Mouse (Mus musculus) testis, postnatal 10 days (tissue): ENCODE results near the gene Pcdh15.

Experiments used
- DNase-seq: peaks from one replicate; pipeline ENCODE4 v3.0.0; 2021; ENCODE audit warnings: low spot score

Pcdh15 gene

DNA sequence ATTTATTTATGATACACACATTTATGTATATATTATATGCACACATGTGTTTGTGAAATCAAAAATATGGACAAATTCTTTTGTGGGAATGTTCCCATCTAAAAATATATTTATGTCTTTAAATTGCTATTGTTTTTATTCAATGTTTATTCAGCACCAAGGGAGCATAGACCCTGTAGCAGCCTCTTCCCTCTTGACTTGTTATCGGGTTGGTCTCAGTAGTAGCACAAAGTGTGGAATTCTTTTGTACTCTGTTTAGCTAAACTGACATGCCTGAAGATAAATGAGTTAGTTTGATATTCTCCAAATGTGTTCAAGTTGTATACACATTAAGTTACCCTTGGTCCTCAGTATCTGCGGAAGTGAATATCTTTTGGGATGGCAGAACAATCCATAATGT is 848.7 kb downstream of the Pcdh15 start:
- no peak for DNase-seq

- no peak for DNase-seq
Observed at GRCm38 (mm10) chr10:73953362-73953761, 854.2 kb downstream of the Pcdh15 start.

DNA sequence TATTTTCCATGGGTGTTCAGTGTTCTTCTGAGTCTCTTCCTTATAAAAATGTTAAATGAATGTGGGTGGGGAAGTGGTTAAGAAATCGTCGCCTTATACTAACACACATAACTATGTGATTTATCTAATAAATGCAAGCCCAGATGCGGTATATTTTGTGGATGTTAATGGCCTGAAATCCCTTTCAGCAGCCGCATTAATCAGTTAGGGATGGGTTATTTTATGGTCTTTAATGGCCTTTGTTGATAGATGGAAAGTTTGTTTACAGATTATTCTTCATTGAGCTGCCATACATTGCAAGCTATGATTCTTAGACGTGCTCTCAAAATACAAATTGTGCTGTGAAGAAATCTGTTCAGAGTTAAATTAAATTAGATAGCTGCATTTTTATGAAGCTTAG is 884.9 kb downstream of the Pcdh15 start:
- no peak for DNase-seq

DNA sequence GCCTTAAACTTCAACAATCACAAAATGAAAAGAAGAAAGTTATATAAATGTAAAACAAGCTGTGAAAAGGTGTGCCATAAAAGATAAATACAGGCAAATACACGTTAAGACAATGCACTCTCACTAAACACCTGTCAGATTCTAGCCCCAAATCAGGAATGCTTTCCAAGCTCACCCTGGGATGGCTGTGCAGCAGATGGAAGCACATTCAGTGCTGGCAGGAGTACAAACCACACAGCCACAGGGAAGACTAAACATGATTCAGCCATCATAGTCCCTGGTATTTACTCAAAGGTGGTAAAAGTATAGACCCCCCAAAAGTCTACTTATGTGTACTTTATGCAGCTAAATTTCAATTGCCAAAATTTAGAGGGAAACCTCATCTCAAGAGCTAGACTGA is 909.7 kb downstream of the Pcdh15 start:
- no peak for DNase-seq

- no peak for DNase-seq
Observed at GRCm38 (mm10) chr10:74023091-74023490, 923.9 kb downstream of the Pcdh15 start.

DNA sequence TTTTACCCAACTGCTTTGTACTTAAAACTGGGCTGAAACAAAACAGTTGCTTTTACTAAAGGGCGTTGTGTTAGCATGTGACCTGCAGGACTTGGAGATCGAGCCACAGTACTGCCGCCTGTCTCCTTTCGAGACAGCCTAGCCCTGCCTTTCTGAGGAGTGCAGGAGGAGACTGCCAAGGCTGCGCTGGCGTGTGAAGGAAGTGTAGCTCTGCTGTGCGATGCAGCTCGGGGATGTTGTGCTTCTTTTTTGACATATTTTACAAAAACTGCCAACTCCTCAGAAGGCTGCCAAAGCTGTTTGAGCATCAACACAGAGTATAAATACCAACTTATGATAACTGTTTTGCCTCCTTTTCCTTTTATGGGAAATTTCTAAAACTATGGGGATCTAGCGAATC is 953.9 kb downstream of the Pcdh15 start:
- no peak for DNase-seq

DNA sequence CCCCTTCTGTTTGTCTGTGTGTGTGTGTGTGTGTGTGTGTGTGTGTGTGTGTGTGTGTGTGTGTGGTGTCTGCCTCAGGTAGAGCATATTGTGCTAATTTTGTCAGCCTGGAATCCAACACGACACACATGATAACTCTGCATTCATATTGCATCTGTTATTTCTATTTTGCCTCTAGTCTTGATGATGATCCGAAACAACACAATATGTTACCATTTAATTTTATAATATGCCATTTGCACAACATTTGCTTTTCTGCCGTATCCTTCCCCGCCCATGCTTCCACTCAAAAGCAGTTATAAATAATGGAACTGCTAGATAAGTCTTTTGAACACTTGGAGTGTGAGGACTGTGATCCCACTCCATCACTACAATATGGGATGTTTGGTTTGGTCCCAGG is 987.5 kb downstream of the Pcdh15 start:
- no peak for DNase-seq

GRCm38 (mm10) chr10:74098296-74098695 is 999.2 kb downstream of the Pcdh15 start:
- no peak for DNase-seq

DNA sequence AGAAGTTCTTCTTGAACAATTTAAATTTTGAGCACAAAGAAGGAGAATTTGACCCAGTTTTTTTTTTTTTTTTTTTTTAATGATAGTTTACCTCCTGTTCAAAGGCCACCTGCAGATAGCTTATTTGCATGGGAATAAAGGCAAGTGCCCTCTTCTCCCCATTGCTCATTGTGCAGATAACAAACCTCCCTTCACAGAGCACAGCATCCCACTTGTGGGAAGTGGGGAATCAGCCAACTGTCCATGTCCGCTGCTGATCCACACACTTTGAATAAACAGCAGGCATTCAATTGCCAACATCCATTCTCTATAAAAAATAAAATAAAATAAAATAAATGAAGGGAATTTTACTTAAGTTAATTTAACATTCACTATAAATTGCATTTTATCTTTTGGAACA is 1015.0 kb downstream of the Pcdh15 start:
- DNase-seq: no peak

DNA sequence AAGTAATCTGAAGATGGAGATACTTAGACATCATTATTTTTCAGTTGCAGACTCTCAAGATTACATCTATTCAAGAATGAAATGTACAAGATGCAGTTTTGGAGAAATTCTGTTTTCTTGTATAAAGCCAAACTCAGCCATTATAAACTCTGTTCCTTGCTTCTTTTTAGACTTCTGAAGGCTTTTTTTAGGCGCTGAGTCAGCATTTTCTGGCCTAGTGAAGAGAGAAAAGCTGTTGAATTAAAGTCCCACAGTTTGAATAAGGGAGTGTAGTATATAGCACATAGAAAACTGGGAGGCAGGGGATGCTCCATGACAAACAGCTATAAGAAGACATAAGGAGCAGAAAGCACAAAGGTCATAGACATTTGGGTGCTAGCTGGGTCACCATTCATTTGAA is 1017.7 kb downstream of the Pcdh15 start:
- DNase-seq: no peak

GRCm38 (mm10) chr10:74123421-74123820 is 1024.3 kb downstream of the Pcdh15 start:
- no peak for DNase-seq

- DNase-seq: no peak
Observed at GRCm38 (mm10) chr10:74129192-74129591, 1030.0 kb downstream of the Pcdh15 start.

GRCm38 (mm10) chr10:74129665-74130064 is 1030.5 kb downstream of the Pcdh15 start:
- DNase-seq: no peak

- DNase-seq: no peak
Observed at GRCm38 (mm10) chr10:74130805-74131204, 1031.7 kb downstream of the Pcdh15 start.

DNA sequence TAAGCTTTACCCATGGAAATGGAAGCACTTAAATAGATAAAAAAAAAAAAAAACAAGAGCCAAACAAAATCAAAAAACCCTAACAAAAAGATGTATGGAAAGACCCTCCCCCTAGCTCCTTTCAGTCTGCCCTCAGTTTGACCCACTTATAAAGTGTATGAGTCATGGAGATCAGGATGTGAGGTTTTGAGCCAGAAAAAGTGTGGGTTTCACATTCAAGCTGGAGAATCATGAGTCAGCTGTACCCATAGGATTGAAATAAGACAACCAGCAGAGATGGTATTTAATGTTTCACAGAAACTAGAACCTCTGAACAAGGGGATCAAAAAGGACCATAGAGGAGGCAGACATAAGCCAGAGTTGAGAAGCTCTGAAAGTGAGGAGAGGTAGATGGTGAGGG is 1048.8 kb downstream of the Pcdh15 start:
- DNase-seq: no peak

DNA sequence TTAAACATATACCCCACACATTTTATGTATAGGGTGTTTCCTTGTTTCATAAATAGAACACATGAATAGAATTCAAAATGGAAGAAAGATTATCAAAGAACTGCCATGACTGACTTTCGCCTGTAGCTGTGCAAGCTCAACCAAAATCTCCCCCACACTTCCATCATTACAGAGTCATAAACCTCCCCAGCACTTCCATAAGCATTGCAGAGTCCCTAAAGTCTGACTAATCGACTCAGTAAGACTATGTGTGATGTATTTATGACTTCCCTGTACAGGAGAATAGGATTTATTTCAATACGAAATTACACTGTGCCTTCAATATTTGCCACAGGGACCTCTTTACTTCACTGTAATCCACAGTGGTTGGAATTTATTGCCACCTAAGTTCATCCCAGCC is 1082.8 kb downstream of the Pcdh15 start:
- DNase-seq: no peak

DNA sequence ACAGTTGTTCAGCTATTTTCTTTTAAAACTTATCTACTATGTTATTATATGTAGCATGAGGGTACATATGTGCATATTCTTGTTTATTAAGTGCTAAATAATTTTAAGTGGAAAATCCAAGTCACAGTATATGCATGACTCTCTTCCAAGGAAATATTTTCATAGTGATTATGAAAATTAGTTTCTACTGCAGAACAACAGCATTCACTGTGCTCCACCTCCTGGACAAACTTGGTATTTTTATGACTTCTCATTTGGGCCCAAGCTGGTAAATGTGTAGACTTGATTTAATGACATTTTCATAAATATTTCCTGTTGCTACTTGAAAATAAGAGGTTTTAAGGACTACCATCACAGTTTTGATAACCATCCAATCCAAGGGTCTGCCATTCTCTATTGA is 1104.5 kb downstream of the Pcdh15 start:
- DNase-seq: no peak

- no peak for DNase-seq
Observed at GRCm38 (mm10) chr10:74217268-74217667, 1118.1 kb downstream of the Pcdh15 start.

DNA sequence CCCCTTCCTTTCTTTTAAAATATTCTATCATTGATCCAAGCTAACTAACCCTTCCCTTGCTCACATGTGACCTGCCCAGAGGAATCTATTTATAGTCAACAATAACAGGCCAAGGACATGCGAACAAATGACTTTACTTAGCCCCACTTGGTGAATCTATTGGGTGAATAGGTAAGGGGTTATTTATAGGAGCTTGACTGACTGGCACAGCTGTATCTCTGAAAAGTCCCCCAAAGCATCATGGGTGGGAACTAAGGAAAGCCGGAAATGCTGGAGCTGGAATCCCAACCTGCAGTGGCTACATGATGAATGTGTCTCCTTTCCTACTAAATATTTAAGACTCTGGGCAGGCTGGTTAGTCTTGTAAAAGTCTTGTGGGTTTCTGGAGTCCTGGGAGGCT is 1121.3 kb downstream of the Pcdh15 start:
- DNase-seq: no peak

DNA sequence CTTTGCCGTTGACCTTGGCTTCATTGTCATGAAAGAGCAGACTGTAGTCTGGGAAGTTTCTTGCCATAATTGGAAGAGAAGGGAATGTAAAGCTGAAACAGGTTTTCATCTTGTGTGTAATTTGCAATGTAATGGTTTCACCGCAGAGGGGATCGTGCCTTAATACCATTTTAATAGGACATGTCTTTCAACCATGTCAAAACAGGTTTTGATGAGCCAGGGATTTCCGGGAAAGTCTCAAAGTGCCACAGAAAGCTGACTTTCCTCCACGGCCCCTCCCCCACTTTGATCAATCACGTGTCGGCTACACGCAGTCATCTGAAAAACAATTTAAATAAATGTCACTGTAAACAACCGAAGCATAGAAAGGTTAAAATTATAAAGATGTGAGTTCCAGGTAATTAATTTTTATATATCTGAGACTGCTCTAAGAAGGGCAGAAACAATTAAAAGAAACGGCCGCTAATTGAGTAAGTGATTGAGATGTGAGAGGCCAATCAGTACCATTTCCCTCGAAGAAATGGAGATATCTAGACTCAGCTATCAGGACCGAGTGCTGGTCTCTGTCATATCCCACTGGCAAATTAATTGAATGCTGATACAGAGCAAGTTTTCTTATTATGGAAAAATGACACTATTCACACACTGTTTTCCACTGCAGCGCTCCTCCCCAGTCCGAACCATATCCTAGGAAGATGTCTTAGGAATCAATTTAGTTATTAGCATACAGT is 1158.7 kb downstream of the Pcdh15 start:
- DNase-seq: no peak

DNA sequence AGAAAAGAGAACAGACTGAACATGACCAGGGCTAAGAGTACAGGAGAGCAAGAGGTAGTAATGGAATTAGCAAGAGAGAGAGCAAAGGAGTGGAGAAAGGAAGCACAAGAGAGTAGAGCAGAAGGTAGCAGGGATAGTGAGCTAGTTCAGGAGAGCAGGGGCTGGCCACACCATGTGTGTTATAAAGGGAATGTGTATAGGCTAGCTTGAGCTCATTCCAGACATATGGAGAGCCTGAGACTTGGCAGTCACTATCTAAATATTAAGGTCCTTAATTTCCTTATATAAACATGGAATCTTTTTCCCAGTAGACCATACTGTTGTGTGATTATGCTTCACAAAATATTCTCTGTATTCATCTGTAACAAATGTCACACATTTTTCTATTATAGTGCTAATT is 1159.5 kb downstream of the Pcdh15 start:
- no peak for DNase-seq

DNA sequence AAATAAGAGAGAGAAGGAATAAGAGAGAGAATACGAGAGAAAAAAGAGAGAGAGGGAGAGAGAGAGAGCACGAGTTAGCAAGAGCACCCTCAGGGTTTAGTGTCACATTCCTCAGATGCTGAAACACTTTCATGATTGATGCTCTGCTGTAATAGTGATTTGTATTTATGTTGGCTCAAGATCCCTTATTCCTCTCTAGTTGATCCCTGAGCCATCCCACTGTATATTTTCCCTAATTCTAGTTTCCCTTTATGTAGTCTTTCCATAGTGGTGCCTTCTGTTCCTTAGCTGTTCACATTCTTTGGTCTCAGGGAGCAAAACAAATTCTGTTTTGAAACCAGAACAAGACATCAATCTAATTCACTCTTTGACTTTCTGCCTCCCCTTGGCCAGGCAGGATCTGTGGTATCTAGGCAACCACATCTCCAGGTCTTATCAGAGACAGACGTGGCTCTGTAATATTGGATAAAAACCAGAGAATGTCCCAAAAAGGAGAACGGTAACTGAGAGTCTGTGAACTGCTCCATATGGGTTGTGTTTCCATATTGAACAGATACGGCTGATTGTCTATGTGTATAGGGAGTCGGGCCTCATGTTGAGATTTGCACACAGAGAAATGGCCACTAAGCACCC is 1170.6 kb downstream of the Pcdh15 start:
- DNase-seq: no peak

DNA sequence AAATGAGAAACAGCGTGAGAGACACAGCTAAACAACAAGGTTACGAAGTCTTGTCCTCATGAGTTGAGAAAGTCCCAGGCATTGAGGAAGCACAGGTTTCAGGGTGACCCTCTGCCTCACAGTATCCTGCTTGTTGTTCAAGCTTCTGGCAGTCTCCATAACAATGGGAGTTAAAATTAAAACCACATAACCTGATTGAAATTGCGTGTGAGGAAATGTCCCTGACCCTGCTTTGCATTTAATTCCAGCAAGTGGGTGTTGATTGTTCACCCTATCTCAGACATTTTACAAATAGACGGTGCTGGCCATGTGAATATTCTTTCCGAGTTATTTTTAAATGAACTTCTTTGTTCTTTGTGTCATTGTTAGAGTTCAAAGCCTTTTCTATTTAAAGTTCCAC is 1171.8 kb downstream of the Pcdh15 start:
- no peak for DNase-seq

DNA sequence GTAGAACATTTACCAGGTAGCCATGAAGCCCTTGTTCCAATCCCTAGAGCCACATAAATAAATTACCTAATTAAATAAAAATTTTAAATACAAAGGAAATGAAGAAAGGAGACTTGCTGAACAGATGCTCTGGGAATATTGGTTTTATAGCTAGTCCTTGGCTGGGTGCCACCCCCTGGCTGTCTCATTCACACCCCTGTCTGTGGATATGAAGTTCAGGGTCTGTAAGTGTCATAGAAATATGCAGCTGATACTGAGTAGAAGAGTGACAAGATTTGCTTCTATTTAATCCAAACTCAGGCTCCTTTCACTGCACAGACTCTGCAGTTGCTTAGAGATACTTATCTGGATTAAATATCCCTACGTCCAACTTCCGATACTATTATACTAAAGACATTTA is 1205.0 kb downstream of the Pcdh15 start:
- DNase-seq: no peak
